Mouse (Mus musculus) urinary bladder, adult 18-20 months (tissue): ENCODE results near the gene Gm21454.
"Not testable (repeated sequence)": the region's sequence is repeated elsewhere in the genome, so short reads cannot be mapped to it uniquely, and the experiment has no call there.

Source experiments
- DNase-seq, 2 experiments: peaks; one replicate each; pipeline ENCODE4 v3.0.0; 2022; ENCODE audit warnings: low spot score in 2 of 2, mixed read lengths in 2 of 2

Gene Gm21454

GRCm38 (mm10) chrY:13252091-13252490 is at the start of gene Gm21454, which contains the start of gene Gm21440:
Gene Gm21454, plus strand, starts transcription at chrY:13252442.
Gene Gm21440, plus strand, starts transcription at chrY:13252391.
- DNase-seq = not testable (repeated sequence)

DNA sequence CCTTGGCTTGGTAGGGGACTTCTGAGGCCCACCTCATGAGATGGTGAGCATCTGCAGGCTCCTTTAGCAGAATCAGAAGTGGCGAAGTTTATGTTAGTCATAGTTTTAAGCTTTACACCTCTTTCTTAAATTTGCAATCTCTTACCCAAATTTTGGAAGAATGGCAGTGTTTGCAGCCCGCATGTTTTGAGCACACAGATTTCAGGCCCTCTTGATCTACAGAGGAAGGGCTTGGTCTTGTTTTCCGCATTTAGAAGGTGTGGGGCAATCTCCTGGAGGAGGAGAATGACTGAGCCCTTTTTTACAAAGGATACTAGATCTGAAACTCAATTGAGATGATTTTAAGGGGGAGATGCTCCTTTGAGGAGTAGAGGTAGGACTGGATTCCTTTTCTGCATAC is 28.4 kb upstream of the Gm21454 start, which contains the start of gene Gm21828:
TSS of gene Gm21828 (minus strand) at position 101 of the 400 bp plus-strand sequence.
- DNase-seq = not testable (repeated sequence)

- DNase-seq = not testable (repeated sequence)
These were observed 96.7 kb downstream of the Gm21454 start, which contains the start of gene Gm21725 for GRCm38 (mm10) chrY:13348963-13349362. Gene Gm21725, minus strand, starts transcription at chrY:13349063.
